Mouse (Mus musculus): ENCODE measurements around the gene Ppp1r18. TPM values are rescaled to one million over a fixed set of nuclear protein-coding genes. Genes with fewer than 3 reads are reported as not detected.
"Not testable (repeated sequence)": the region's sequence is repeated elsewhere in the genome, so short reads cannot be mapped to it uniquely, and the experiment has no call there.

The Ppp1r18 gene
- polyA plus RNA-seq, 1 experiment from 2014 or later = 12.4 TPM

DNA sequence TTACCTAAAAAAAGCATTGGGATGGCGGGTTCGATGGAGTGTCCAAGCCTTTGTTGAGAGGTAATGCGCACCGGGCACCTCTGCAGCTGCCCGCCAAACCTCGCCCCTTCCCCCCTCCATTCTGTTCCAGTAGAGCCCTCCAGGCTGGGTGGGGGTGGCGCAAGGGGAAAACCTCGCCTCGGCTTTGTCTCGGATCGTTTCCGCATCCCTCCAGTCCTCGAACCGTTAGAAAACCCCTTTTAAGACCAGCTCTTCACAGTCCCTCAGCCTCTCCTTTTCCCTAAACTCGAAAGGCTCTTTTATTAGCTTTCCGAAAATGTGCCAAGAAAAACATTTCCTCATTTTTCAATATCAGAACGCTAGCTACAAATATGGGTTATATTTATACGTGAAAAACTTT lies 27.9 kb upstream of the Ppp1r18 start:
- Histone ChIP-seq H3K27me3 (no peaks in the 10 kb centered on the region), H3K9ac (peak overlapping the region; percentile 92), H3K27ac (replicated peaks) (peak overlapping the region; percentile 96), H3K4me3 (replicated peaks) (peak overlapping the region; percentile 89), H3K9me3 (replicated peaks) (no peaks in the 10 kb centered on the region), H3K36me3 (replicated peaks) (peaks cover 45% of the 10 kb centered on the region), H3K4me2 (peak overlapping the region; percentile 92), H3K4me1 (replicated peaks) (peaks cover 74% of the 10 kb centered on the region)
- WGBS (ENCODE audit: insufficient replicate concordance) = under 1% methylated on average over 18 of the region's 18 CpGs
- no peak for ATAC-seq (ENCODE audit: insufficient read depth)

DNA sequence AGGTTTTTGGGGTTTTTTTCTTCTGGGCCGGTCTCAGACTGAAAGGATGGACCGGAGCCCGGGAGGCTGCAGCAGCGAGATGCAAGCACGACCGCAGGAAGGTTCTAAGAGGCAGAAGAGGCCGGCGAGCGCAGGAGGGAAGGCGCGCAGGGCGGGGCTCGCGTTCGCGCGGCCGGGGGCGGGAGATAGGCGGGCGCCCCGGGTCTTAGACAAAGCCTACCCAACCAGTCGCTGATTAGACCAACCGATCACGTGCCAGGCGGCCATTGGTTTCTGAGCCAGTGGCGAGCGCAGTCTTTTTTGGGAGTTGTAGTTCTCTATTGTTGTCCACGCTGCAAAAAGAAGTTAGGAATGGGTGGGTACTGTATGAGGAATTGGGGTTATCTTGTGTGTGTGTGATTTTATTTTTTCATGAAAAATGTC lies 27.3 kb upstream of the Ppp1r18 start, which contains the start of gene Tubb5:
TSS of gene Tubb5 (minus strand) at position 185 of the 423 bp plus-strand sequence.
- H3K4me2 ChIP-seq = peak within 1 kb of the TSS; percentile 92
- no peaks in the 10 kb centered on the region for H3K9me3 ChIP-seq (replicated peaks)
- peak within 1 kb of the TSS; percentile 92 for H3K9ac ChIP-seq
- peak within 1 kb of the TSS; percentile 89 for H3K4me3 ChIP-seq (replicated peaks)
- no peaks in the 10 kb centered on the region for H3K27me3 ChIP-seq
- H3K36me3 ChIP-seq (replicated peaks) = peaks cover 39% of the 10 kb centered on the region
- peaks cover 75% of the 10 kb centered on the region for H3K4me1 ChIP-seq (replicated peaks)
- peak; percentile 53 for ATAC-seq (ENCODE audit: insufficient read depth)
- WGBS (ENCODE audit: insufficient replicate concordance) = under 1% methylated on average over 29 of the region's 29 CpGs
- peak within 1 kb of the TSS; percentile 96 for H3K27ac ChIP-seq (replicated peaks)

DNA sequence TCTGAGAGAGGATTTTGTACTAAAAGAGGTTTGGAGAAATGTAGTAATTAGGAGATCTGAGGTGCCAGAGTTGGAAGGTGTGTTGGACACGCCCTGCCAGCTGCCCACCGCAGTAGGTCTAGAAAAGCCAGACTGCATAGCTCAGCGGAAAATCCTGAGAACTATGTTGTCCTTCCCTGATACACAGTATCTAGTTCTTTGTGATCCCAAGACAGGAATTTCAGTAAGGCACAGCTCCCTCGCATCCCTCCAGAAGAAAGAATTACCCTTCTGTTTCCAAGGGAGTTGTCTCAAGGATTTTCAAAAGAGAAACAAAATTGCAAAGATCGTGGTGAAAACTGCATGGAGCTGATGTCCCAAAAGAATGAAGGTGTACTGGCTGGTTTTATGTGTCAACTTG lies 26.8 kb upstream of the Ppp1r18 start:
- no peak for ATAC-seq (ENCODE audit: insufficient read depth)
- Histone ChIP-seq H3K4me3 (replicated peaks) (peak overlapping the region; percentile 89), H3K4me2 (peak overlapping the region; percentile 92), H3K27ac (replicated peaks) (peak overlapping the region; percentile 96), H3K9me3 (replicated peaks) (no peaks in the 10 kb centered on the region), H3K4me1 (replicated peaks) (peaks cover 75% of the 10 kb centered on the region), H3K27me3 (no peaks in the 10 kb centered on the region), H3K36me3 (replicated peaks) (peaks cover 34% of the 10 kb centered on the region), H3K9ac (peak overlapping the region; percentile 58)
- WGBS (ENCODE audit: insufficient replicate concordance) = 3% methylated on average over 5 of the region's 5 CpGs

DNA sequence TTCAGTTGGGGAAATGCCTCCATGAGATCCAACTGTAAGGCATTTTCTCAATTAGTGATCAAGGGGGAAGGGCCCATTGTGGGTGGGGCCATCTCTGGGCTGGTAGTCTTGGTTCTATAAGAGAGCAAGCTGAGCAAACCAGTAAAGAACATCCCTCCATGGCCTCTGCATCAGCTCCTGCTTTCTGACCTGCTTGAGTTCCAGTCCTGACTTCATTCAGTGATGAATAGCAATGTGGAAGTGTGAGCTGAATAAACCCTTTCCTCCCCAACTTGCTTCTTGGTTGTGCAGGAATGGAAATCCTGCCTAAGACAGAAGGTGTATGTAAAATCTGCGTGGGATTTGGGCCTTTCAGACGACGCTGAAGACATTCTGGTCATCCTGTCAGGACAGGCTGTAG lies 26.4 kb upstream of the Ppp1r18 start:
- Histone ChIP-seq H3K4me1 (replicated peaks) (peaks cover 73% of the 10 kb centered on the region), H3K9ac (peak overlapping the region; percentile 58), H3K27ac (replicated peaks) (peak overlapping the region; percentile 96), H3K4me3 (replicated peaks) (peak overlapping the region; percentile 89), H3K4me2 (peak overlapping the region; percentile 92), H3K36me3 (replicated peaks) (peaks cover 30% of the 10 kb centered on the region)
- not testable (repeated sequence) for H3K27me3 ChIP-seq; ATAC-seq (ENCODE audit: insufficient read depth); H3K9me3 ChIP-seq (replicated peaks)
- WGBS (ENCODE audit: insufficient replicate concordance) = 59% methylated on average over 3 of the region's 3 CpGs

DNA sequence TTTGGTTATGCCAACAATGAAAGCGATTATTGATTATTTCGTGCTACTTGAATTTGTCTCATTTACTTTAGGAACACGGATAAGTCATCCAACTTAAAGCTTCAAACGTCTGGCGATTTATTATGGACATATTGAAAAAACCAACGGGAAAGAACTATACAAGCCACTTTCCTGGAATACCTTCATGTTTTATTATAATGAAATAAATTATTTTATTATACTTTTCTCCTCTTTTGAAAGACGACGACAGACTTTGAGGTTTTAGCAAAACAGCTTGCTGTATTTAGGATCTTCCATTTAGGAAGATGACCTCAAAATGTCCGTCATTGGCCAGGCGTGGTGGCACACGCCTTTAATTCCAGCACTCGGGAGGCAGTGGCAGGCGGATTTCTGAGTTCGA lies 24.8 kb upstream of the Ppp1r18 start:
- peaks cover 57% of the 10 kb centered on the region for H3K4me1 ChIP-seq (replicated peaks)

DNA sequence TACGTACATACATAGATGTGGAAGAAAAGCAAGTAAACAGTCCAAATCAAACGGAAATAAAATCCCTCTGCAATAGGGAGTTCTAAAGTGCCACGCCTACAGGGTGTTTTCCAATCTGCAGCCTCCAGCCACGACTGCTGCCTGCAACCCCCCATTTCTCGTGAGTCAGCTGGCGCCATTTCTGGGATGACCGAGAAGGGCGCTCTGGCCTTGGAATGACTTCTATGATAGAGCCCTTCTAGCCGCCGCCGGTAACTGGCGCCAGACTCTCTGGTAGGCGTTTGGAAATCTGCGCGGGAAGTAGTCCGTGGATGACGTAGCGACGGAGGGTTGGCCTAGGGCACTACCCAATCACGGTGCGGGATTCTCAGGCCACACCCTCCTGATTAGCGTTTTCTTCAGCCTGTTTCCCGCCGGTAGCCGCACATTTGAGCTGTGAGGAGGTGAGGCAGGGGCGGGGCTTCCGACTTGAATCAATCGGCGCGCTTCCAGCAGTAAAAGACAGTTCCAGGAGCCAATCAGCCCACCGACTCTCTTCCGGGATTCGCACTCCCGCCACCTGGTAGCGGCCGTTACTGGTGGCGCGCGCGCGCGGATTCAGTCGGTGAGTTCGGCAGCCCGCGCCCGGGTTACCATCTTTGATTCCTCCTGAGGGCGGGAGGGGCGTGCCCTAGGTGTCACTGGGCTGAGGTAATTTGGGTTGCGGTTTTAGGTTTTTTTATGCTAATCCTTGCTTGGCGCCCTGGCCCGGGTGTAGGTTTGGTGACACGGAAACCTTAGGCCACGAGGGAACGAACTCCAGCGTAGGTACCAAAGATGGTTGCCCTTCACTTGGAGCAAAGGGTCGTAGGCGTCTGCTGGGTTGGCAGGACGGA lies 24.1 kb upstream of the Ppp1r18 start, which contains the start of gene Mdc1:
TSS of gene Mdc1 (plus strand) at position 440 of the 875 bp plus-strand sequence.
- Histone ChIP-seq H3K27me3 (no peaks in the 10 kb centered on the region), H3K4me3 (replicated peaks) (peak within 1 kb of the TSS; percentile 72), H3K27ac (replicated peaks) (peak within 1 kb of the TSS; percentile 96), H3K9me3 (replicated peaks) (no peaks in the 10 kb centered on the region), H3K4me2 (peak within 1 kb of the TSS; percentile 80), H3K36me3 (replicated peaks) (peaks cover 28% of the 10 kb centered on the region), H3K9ac (peak within 1 kb of the TSS; percentile 77), H3K4me1 (replicated peaks) (peaks cover 50% of the 10 kb centered on the region)
- WGBS (ENCODE audit: insufficient replicate concordance) = under 1% methylated on average over 59 of the region's 59 CpGs
- ATAC-seq (ENCODE audit: insufficient read depth) = peak; percentile 81

More for the DNA sequence above, 24.8 kb upstream of the Ppp1r18 start:
- H3K4me3 ChIP-seq (replicated peaks) = peak overlapping the region; percentile 72
- peak overlapping the region; percentile 32 for H3K9ac ChIP-seq
- peak overlapping the region; percentile 80 for H3K4me2 ChIP-seq
- 38% methylated on average over 14 of the region's 14 CpGs for WGBS (ENCODE audit: insufficient replicate concordance)
- no peaks in the 10 kb centered on the region for H3K27me3 ChIP-seq
- H3K36me3 ChIP-seq (replicated peaks) = peaks cover 28% of the 10 kb centered on the region
- H3K9me3 ChIP-seq (replicated peaks) = no peaks in the 10 kb centered on the region
- no peak for ATAC-seq (ENCODE audit: insufficient read depth)
- H3K27ac ChIP-seq (replicated peaks) = peak overlapping the region; percentile 96

DNA sequence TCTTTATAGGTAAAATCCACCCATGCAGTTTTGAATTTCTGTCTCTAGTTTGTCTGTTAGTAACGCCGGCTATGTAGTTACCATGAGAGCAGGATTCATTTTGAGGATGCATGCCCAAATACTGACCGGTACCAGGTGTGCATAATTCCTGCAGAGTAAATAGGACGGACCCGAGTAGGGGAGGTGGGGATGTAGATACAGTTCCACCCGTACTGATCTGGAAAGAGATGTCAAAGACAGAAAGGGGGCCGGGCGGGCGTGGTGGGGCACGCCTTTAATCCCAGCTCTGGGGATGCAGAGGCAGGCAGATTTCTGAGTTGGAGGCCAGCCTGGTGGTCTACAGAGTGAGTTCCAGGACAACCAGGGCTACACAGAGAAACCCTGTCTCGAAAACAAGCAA lies 23.4 kb upstream of the Ppp1r18 start:
- no peaks in the 10 kb centered on the region for H3K27me3 ChIP-seq
- peak overlapping the region; percentile 80 for H3K4me2 ChIP-seq
- H3K4me3 ChIP-seq (replicated peaks) = peak overlapping the region; percentile 72
- peaks cover 28% of the 10 kb centered on the region for H3K36me3 ChIP-seq (replicated peaks)
- peak overlapping the region; percentile 77 for H3K9ac ChIP-seq
- H3K9me3 ChIP-seq (replicated peaks) = no peaks in the 10 kb centered on the region
- H3K27ac ChIP-seq (replicated peaks) = peak overlapping the region; percentile 96
- peaks cover 44% of the 10 kb centered on the region for H3K4me1 ChIP-seq (replicated peaks)
- no peak for ATAC-seq (ENCODE audit: insufficient read depth)
- WGBS (ENCODE audit: insufficient replicate concordance) = 5% methylated on average over 11 of the region's 11 CpGs

DNA sequence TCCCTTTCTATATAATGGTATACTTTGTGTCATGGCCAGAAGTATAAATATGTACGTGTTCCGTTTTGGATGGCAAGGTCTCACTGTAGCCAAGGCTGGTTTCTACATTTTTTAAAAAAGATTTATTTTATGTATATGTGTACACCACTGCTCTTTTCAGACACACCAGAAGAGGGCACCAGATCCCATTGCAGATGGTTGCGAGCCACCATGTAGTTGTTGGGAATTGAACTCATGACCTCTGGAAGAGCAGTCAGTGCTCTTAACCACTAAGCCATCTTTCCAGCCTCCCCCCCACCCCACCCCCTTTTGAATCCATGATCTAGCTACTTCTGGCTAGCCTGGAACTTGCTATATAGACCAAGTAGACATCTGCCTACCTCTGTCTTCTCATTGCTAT lies 21.9 kb upstream of the Ppp1r18 start:
- no peak for ATAC-seq (ENCODE audit: insufficient read depth)
- Histone ChIP-seq H3K4me1 (replicated peaks) (peaks cover 43% of the 10 kb centered on the region), H3K36me3 (replicated peaks) (peaks cover 43% of the 10 kb centered on the region), H3K4me2 (no peak overlapping the region), H3K9ac (no peak overlapping the region), H3K4me3 (replicated peaks) (no peak overlapping the region), H3K9me3 (replicated peaks) (no peaks in the 10 kb centered on the region), H3K27me3 (no peaks in the 10 kb centered on the region), H3K27ac (replicated peaks) (no peak overlapping the region)
- WGBS (ENCODE audit: insufficient replicate concordance) = 87% methylated on average over 3 of the region's 3 CpGs

DNA sequence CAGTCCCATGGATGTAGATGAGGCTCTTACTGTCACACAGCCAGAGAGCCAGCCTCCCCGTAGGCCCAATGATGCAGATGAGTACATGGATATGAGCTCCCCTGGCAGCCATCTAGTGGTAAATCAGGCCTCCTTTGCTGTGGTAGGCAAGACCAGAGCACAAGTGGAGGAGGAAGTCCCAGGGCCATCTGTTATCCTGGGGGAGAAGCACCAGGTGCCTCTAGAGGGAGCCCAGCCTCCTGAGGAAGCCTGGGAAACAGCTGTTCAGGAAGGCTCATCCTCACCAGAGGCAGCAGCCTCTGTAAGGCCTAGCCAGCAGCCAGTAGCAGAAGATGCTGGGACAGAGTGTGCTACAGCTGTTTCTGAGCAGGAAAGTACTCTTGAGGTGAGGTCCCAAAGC lies 17.3 kb upstream of the Ppp1r18 start:
- no peak overlapping the region for H3K27ac ChIP-seq (replicated peaks)
- no peaks in the 10 kb centered on the region for H3K27me3 ChIP-seq
- H3K9me3 ChIP-seq (replicated peaks) = no peaks in the 10 kb centered on the region
- 45% methylated on average over 1 of the region's 1 CpGs for WGBS (ENCODE audit: insufficient replicate concordance)
- no peak overlapping the region for H3K4me3 ChIP-seq (replicated peaks)
- peaks cover 87% of the 10 kb centered on the region for H3K36me3 ChIP-seq (replicated peaks)
- no peak overlapping the region for H3K9ac ChIP-seq
- H3K4me1 ChIP-seq (replicated peaks) = peaks cover 21% of the 10 kb centered on the region
- no peak overlapping the region for H3K4me2 ChIP-seq
- no peak for ATAC-seq (ENCODE audit: insufficient read depth)

DNA sequence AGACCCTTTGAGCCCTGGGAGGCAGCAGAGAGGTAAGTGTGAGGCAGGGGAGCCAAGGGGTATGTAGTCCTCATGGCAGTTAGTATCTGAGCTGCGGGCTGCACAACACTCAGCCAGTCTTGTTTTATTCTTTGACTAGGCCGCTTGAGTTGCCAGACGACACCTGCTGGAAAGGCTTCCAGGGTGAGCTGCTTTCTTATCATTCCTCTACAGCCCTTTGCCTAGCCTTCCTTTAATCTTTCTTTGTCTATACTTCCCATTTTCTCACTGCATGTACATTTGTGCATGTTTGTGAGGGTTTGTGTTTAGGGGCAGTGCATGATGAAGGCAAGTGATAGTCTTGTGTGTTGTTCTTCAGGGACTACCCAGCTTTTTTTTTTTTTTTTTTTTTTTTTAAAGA lies 14.4 kb upstream of the Ppp1r18 start:
- no peaks in the 10 kb centered on the region for H3K9me3 ChIP-seq (replicated peaks)
- H3K9ac ChIP-seq = peak overlapping the region; percentile 31; the same call in 1 of the 2 replicates
- no peak overlapping the region for H3K4me3 ChIP-seq (replicated peaks)
- peaks cover 89% of the 10 kb centered on the region for H3K36me3 ChIP-seq (replicated peaks)
- peak overlapping the region; percentile 79 for H3K27ac ChIP-seq (replicated peaks)
- peak; percentile 60 for ATAC-seq (ENCODE audit: insufficient read depth)
- peaks cover 15% of the 10 kb centered on the region for H3K4me1 ChIP-seq (replicated peaks)
- H3K27me3 ChIP-seq = no peaks in the 10 kb centered on the region
- 29% methylated on average over 3 of the region's 3 CpGs for WGBS (ENCODE audit: insufficient replicate concordance)
- H3K4me2 ChIP-seq = peak overlapping the region; percentile 19; the same call in 1 of the 2 replicates

DNA sequence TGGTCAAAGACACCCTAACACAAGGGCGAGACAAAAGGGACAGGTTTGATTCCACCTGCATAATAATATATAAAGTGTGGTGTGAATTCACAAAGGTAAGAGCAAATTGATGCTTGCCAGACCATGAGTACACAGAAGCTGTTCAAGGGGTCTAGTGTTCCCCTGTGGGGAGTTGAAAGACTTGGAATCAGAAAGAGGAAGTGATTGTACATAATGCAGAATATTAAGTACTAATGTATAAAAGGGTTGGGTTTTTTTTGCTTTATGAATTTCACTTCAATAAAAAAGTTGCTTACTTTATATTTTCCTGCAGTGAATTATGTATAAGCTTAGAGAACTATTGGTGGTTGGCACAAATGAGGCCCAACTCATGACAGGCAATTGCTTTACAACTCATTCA lies 6.0 kb upstream of the Ppp1r18 start:
- Histone ChIP-seq H3K4me2 (no peak overlapping the region), H3K27me3 (peaks cover 12% of the 10 kb centered on the region), H3K9me3 (replicated peaks) (no peaks in the 10 kb centered on the region), H3K9ac (no peak overlapping the region), H3K4me3 (replicated peaks) (no peak overlapping the region), H3K36me3 (replicated peaks) (peaks cover 33% of the 10 kb centered on the region), H3K27ac (replicated peaks) (no peak overlapping the region), H3K4me1 (replicated peaks) (peaks cover 24% of the 10 kb centered on the region)
- ATAC-seq (ENCODE audit: insufficient read depth) = no peak
- WGBS (ENCODE audit: insufficient replicate concordance) = 69% methylated on average over 1 of the region's 1 CpGs
